Mouse (Mus musculus): ENCODE measurements around the gene Erbb2. TPM values are rescaled to one million over a fixed set of nuclear protein-coding genes. Genes with fewer than 3 reads are reported as not detected.

Erbb2 gene
- polyA plus RNA-seq, 1 experiment from 2014 or later: 1.2 TPM

DNA sequence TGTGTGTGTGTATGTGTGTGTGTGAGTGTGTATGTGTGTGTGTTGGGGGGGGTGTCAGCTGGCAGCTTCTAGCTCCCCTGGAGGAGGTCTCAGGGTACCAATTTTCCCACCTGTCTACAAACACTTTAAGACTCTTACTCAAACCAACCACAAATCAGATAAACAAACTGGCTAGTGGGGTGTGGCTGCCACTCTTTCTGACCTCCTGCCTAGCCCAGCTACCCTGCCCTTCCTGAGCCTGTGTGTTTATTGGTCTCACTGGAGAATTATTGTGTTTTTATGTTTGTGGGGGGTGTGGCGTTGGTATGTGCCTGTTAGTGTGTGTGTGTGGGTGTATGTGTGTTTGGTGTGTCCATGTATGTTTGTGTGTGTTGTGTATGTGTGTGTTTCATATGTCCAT is 4.8 kb downstream of the Erbb2 start:
- no peak overlapping the region for H3K27ac ChIP-seq (ENCODE audit: low read depth)
- DNase-seq (no peak), ATAC-seq (no peak)
- no peak overlapping the region for H3K4me2 ChIP-seq (ENCODE audit: low read depth, low read length)
- H3K36me3 ChIP-seq (replicated peaks; ENCODE audit: insufficient read depth, low read length): no peaks in the 10 kb centered on the region
- H3K4me3 ChIP-seq (ENCODE audit: low read depth, low read length): no peak overlapping the region
- H3K9me3 ChIP-seq (ENCODE audit: low read length): no peaks in the 10 kb centered on the region
- TF ChIP-seq CTCF (IDR thresholded peaks at IDR 0.05; ENCODE audit: low read depth) (no peak), EP300 (IDR thresholded peaks at IDR 0.05; ENCODE audit: low read depth) (no peak)
- H3K4me1 ChIP-seq (ENCODE audit: insufficient read depth): no peaks in the 10 kb centered on the region; the same call in none of the 2 replicates
- whole genome bisulfite sequencing (ENCODE audit: insufficient replicate concordance): 73% methylated on average over 1 of the region's 1 CpGs
- peaks cover 26% of the 10 kb centered on the region for H3K27me3 ChIP-seq (ENCODE audit: insufficient read depth, low read length)
- no peak overlapping the region for H3K9ac ChIP-seq (replicated peaks)

- no peaks in the 10 kb centered on the region for H3K9me3 ChIP-seq (ENCODE audit: low read length)
- H3K4me3 ChIP-seq (ENCODE audit: low read depth, low read length): no peak overlapping the region
- H3K4me1 ChIP-seq (ENCODE audit: insufficient read depth): no peaks in the 10 kb centered on the region; the same call in 1 of the 2 replicates
- no peak for TF ChIP-seq CTCF (IDR thresholded peaks at IDR 0.05; ENCODE audit: low read depth)
- no peak for TF ChIP-seq EP300 (IDR thresholded peaks at IDR 0.05; ENCODE audit: low read depth)
- 59% methylated on average over 6 of the region's 6 CpGs for WGBS (ENCODE audit: insufficient replicate concordance)
- H3K27me3 ChIP-seq (ENCODE audit: insufficient read depth, low read length): peaks cover 14% of the 10 kb centered on the region
- no peak overlapping the region for H3K27ac ChIP-seq (ENCODE audit: low read depth)
- DNase-seq: no peak
- H3K4me2 ChIP-seq (ENCODE audit: low read depth, low read length): no peak overlapping the region
- no peaks in the 10 kb centered on the region; the same call in 1 of the 2 replicates for H3K36me3 ChIP-seq (replicated peaks; ENCODE audit: insufficient read depth, low read length)
- H3K9ac ChIP-seq (replicated peaks): no peak overlapping the region
- no peak for ATAC-seq
Observed at GRCm38 (mm10) chr11:98418273-98418672, 6.0 kb downstream of the Erbb2 start.

- DNase-seq: no peak
- Histone ChIP-seq H3K4me2 (ENCODE audit: low read depth, low read length) (no peak overlapping the region), H3K27ac (ENCODE audit: low read depth) (no peak overlapping the region)
Observed at GRCm38 (mm10) chr11:98418939-98419547, 6.8 kb downstream of the Erbb2 start.

GRCm38 (mm10) chr11:98426592-98426991 is 14.3 kb downstream of the Erbb2 start:
- no peak overlapping the region for H3K9ac ChIP-seq (replicated peaks)
- no peaks in the 10 kb centered on the region for H3K9me3 ChIP-seq (ENCODE audit: low read length)
- no peaks in the 10 kb centered on the region for H3K27me3 ChIP-seq (ENCODE audit: insufficient read depth, low read length)
- TF ChIP-seq EP300 (IDR thresholded peaks at IDR 0.05; ENCODE audit: low read depth) (no peak), CTCF (IDR thresholded peaks at IDR 0.05; ENCODE audit: low read depth) (no peak)
- 76% methylated on average over 7 of the region's 7 CpGs for WGBS (ENCODE audit: insufficient replicate concordance)
- H3K36me3 ChIP-seq (replicated peaks; ENCODE audit: insufficient read depth, low read length): no peaks in the 10 kb centered on the region; the same call in 1 of the 2 replicates
- no peak overlapping the region for H3K27ac ChIP-seq (ENCODE audit: low read depth)
- no peak overlapping the region for H3K4me3 ChIP-seq (ENCODE audit: low read depth, low read length)
- DNase-seq (no peak), ATAC-seq (no peak)
- H3K4me2 ChIP-seq (ENCODE audit: low read depth, low read length): no peak overlapping the region
- no peaks in the 10 kb centered on the region for H3K4me1 ChIP-seq (ENCODE audit: insufficient read depth)

More at GRCm38 (mm10) chr11:98418939-98419547, 6.8 kb downstream of the Erbb2 start:
- Histone ChIP-seq H3K36me3 (replicated peaks; ENCODE audit: insufficient read depth, low read length) (no peaks in the 10 kb centered on the region; the same call in 1 of the 2 replicates), H3K9me3 (ENCODE audit: low read length) (no peaks in the 10 kb centered on the region), H3K27me3 (ENCODE audit: insufficient read depth, low read length) (peaks cover 6% of the 10 kb centered on the region; the same call in 1 of the 2 replicates), H3K4me3 (ENCODE audit: low read depth, low read length) (no peak overlapping the region), H3K4me1 (ENCODE audit: insufficient read depth) (no peaks in the 10 kb centered on the region; the same call in 1 of the 2 replicates), H3K9ac (replicated peaks) (no peak overlapping the region)
- WGBS (ENCODE audit: insufficient replicate concordance): 75% methylated on average over 10 of the region's 10 CpGs
- ATAC-seq: no peak
- TF ChIP-seq EP300 (IDR thresholded peaks at IDR 0.05; ENCODE audit: low read depth): no peak
- TF ChIP-seq CTCF (IDR thresholded peaks at IDR 0.05; ENCODE audit: low read depth): no peak

GRCm38 (mm10) chr11:98428436-98428835 is 16.2 kb downstream of the Erbb2 start:
- no peak for DNase-seq
- 71% methylated on average over 5 of the region's 5 CpGs for WGBS (ENCODE audit: insufficient replicate concordance)
- Histone ChIP-seq H3K36me3 (replicated peaks; ENCODE audit: insufficient read depth, low read length) (no peaks in the 10 kb centered on the region), H3K9ac (replicated peaks) (no peak overlapping the region), H3K4me2 (ENCODE audit: low read depth, low read length) (no peak overlapping the region), H3K4me3 (ENCODE audit: low read depth, low read length) (no peak overlapping the region), H3K27ac (ENCODE audit: low read depth) (no peak overlapping the region), H3K4me1 (ENCODE audit: insufficient read depth) (no peaks in the 10 kb centered on the region), H3K9me3 (ENCODE audit: low read length) (no peaks in the 10 kb centered on the region), H3K27me3 (ENCODE audit: insufficient read depth, low read length) (no peaks in the 10 kb centered on the region)
- no peak for ATAC-seq
- TF ChIP-seq EP300 (IDR thresholded peaks at IDR 0.05; ENCODE audit: low read depth) (no peak), CTCF (IDR thresholded peaks at IDR 0.05; ENCODE audit: low read depth) (no peak)

DNA sequence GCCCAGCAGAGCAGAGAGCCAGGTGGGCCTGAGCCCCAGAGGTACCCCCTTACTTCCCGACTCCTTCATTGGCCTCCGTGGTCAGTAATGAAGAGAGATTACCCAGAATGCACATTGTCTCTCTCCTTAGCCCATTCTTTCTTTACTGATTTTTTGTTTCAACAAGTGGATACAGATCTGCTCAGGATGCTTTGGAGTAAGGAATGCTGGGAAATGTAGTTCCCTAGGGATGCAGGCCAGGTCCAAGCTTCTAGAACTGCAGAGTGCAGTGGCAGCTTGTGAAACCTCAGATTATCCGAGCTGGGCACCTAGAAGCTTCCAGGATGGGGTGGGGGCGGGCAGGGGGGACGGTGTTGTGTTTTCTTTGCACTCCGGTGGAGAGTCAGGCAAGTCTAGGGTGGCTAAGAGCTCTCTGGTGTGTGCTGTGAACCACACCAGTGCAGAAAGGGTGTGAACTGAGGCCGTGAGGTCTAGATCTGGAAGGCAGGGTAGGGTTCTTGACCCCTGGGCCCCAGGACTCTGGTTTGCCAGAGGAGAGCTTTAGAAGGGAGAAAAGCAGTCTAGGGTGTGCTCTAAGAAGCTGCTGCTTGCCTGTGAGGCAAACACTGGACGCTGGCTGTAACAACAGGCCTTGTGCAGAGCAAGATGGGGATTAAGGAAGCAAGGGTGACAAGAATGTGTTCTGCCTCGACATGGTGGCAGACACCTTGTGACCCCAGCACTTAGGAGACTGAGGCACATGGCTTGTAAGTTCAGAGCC is 19.7 kb downstream of the Erbb2 start:
- no peak for ATAC-seq
- DNase-seq: no peak
- WGBS (ENCODE audit: insufficient replicate concordance): 63% methylated on average over 9 of the region's 9 CpGs

More for the DNA sequence above, 19.7 kb downstream of the Erbb2 start:
- H3K27me3 ChIP-seq (ENCODE audit: insufficient read depth, low read length): no peaks in the 10 kb centered on the region
- no peak overlapping the region for H3K4me2 ChIP-seq (ENCODE audit: low read depth, low read length)
- no peaks in the 10 kb centered on the region for H3K36me3 ChIP-seq (replicated peaks; ENCODE audit: insufficient read depth, low read length)
- H3K27ac ChIP-seq (ENCODE audit: low read depth): no peak overlapping the region
- H3K9me3 ChIP-seq (ENCODE audit: low read length): no peaks in the 10 kb centered on the region
- no peak overlapping the region for H3K9ac ChIP-seq (replicated peaks)
- H3K4me3 ChIP-seq (ENCODE audit: low read depth, low read length): no peak overlapping the region
- H3K4me1 ChIP-seq (ENCODE audit: insufficient read depth): no peaks in the 10 kb centered on the region
- TF ChIP-seq CTCF (IDR thresholded peaks at IDR 0.05; ENCODE audit: low read depth): no peak
- TF ChIP-seq EP300 (IDR thresholded peaks at IDR 0.05; ENCODE audit: low read depth): no peak

Measured in liver, postnatal 0 days (tissue).